Mouse (Mus musculus) small intestine, adult 2 months (tissue): ENCODE measurements around the gene Trpm4.

Experiments used
- CTCF ChIP-seq: fragments of 200-500 bp; IDR thresholded peaks from 2 replicates; pipeline ENCODE4 v1.5.1; 2012; ENCODE audit warnings: low read depth, mild to moderate bottlenecking, control low read depth, inconsistent platforms, low read length, moderate library complexity, mixed read lengths; ENCODE audit not compliant: insufficient replicate concordance, insufficient read length; ENCODE audit errors: extremely low read depth
- POLR2A ChIP-seq: fragments of 200-500 bp; IDR thresholded peaks from 2 replicates; pipeline ENCODE4 v1.6.1; 2012; ENCODE audit warnings: low read depth, mild to moderate bottlenecking, control low read depth, inconsistent platforms, low read length, moderate library complexity

GRCm38 (mm10) chr7:45360404-45361125, 27.0 kb upstream of the Trpm4 start:
- no peak for TF ChIP-seq CTCF
- no peak for TF ChIP-seq POLR2A
